Mouse (Mus musculus): Measurements from ENCODE around the gene Rprml. TPM values are rescaled to one million over a fixed set of nuclear protein-coding genes. Genes with fewer than 3 reads are reported as not detected.

Rprml gene
- 0.89 and 3.0 TPM in 2 replicates for polyA plus RNA-seq (2012; rRNA removed)

DNA sequence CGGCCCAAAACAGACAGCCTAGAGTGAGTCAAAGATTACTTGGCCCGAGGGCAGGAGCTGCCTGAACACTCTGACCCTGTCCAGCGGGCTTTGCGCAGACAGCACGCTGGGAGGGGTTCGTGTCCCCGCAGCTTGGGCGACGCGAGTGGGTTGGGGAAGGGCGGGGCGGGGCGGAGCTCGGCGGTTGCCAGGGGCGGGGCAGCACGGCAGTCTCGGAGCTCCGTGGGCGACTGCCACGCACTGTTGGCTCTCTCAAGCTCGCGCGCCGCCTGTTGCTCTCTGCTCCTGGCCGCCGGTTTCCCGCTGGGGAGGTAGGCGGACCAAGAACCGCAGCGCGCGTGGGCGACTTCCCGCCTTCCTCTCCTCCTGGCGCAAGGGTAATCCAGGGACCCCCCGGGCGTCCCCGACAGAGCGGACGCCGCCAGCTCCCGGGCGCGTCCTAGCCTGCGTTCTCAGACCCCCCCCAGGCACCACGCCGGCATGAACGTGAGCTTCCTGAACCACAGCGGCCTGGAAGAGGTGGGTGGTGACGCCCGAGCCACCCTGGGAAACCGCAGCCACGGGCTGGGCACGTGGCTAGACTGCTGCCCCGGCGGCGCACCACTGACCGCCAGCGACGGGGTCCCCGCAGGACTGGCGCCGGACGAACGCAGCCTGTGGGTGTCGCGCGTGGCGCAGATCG, at the start of gene Rprml:
TSS of gene Rprml (plus strand) at position 270 of the 682 bp plus-strand sequence.
- DNase-seq (ENCODE audit: low read depth): peak; percentile 10
- TF ChIP-seq CTCF (IDR thresholded peaks at IDR 0.05; ENCODE audit: borderline replicate concordance, extremely low read depth, insufficient read depth, insufficient read length) (no peak), POLR2A (IDR thresholded peaks at IDR 0.05; ENCODE audit: borderline replicate concordance, extremely low read depth, insufficient read depth, insufficient read length, poor library complexity, severe bottlenecking) (no peak)

DNA sequence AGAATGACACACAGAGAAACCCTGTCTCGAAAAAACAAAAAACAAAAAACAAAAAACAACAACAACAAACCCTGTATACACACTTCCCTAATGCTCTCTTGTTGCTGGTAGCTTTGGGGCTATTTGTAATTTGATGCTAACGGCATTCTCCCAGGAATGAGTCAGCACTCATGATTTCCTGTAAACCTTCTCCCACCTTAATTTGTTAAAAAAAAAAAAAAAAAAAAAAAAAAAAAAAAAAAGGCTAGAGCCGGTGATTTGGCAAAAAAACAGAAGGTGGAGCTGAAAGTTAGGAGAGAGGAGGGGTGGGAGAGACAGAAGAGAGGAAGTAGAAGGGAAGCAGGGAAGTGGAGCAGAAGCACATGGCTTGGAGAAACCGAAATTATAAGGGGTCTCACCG, 42.8 kb upstream of the Rprml start:
- no peak for DNase-seq (ENCODE audit: low read depth)
- TF ChIP-seq CTCF (IDR thresholded peaks at IDR 0.05; ENCODE audit: borderline replicate concordance, extremely low read depth, insufficient read depth, insufficient read length) (no peak), POLR2A (IDR thresholded peaks at IDR 0.05; ENCODE audit: borderline replicate concordance, extremely low read depth, insufficient read depth, insufficient read length, poor library complexity, severe bottlenecking) (no peak)

DNA sequence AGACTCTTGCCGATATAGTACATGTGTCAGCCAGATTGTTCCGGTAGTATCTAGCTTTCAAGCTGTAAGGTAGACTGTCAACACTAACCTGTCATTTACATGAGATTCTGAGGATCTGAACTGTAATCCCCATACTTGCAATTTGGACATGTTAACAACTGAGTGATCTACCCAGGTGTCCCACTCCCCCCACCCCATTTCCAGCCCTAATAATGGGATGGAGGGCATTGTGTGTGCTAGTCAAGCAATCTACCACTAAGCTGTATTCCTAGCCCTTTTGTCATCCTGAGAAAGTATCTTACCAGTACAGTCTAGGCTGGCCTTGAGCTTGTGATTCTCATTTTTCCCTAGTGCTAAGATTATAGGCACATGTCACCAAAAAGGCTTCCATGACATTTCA, 38.6 kb upstream of the Rprml start:
- no peak for TF ChIP-seq POLR2A (IDR thresholded peaks at IDR 0.05; ENCODE audit: borderline replicate concordance, extremely low read depth, insufficient read depth, insufficient read length, poor library complexity, severe bottlenecking)
- TF ChIP-seq CTCF (IDR thresholded peaks at IDR 0.05; ENCODE audit: borderline replicate concordance, extremely low read depth, insufficient read depth, insufficient read length): no peak

DNA sequence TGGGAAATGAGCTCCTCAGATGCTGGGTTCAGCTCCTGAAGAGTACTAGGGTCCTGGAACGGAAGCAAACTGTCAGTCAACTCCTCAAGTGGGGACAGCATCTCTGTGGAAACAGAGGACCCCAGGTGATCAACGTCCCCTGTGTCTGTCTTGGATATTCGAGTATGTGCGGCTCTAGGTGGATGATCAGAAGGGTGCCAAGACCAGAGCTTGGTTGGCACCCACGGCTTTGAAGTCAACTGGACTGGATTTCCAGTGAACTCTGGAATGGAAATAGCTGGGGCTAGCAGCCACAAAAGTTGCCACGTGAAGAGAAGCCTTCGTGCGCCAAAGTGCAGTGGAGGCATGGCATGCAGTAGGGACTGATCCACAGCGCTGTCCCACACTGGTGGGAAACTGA, 28.3 kb upstream of the Rprml start, which contains the start of gene Gm884:
TSS of gene Gm884 (minus strand) at position 101 of the 400 bp plus-strand sequence.
- DNase-seq (ENCODE audit: low read depth): no peak

More for the DNA sequence above, 38.6 kb upstream of the Rprml start:
- no peak for DNase-seq (ENCODE audit: low read depth)

GRCm38 (mm10) chr11:103627453-103627852, 21.9 kb upstream of the Rprml start:
- DNase-seq (ENCODE audit: low read depth): no peak
- no peak for TF ChIP-seq POLR2A (IDR thresholded peaks at IDR 0.05; ENCODE audit: borderline replicate concordance, extremely low read depth, insufficient read depth, insufficient read length, poor library complexity, severe bottlenecking)
- TF ChIP-seq CTCF (IDR thresholded peaks at IDR 0.05; ENCODE audit: borderline replicate concordance, extremely low read depth, insufficient read depth, insufficient read length): no peak

More for the DNA sequence above, 28.3 kb upstream of the Rprml start, which contains the start of gene Gm884:
- TF ChIP-seq POLR2A (IDR thresholded peaks at IDR 0.05; ENCODE audit: borderline replicate concordance, extremely low read depth, insufficient read depth, insufficient read length, poor library complexity, severe bottlenecking): no peak
- no peak for TF ChIP-seq CTCF (IDR thresholded peaks at IDR 0.05; ENCODE audit: borderline replicate concordance, extremely low read depth, insufficient read depth, insufficient read length)

- TF ChIP-seq POLR2A (IDR thresholded peaks at IDR 0.05; ENCODE audit: borderline replicate concordance, extremely low read depth, insufficient read depth, insufficient read length, poor library complexity, severe bottlenecking) (no peak), CTCF (IDR thresholded peaks at IDR 0.05; ENCODE audit: borderline replicate concordance, extremely low read depth, insufficient read depth, insufficient read length) (no peak)
Measured at GRCm38 (mm10) chr11:103634806-103635205, 14.6 kb upstream of the Rprml start.

GRCm38 (mm10) chr11:103635481-103635880, 13.9 kb upstream of the Rprml start:
- TF ChIP-seq POLR2A (IDR thresholded peaks at IDR 0.05; ENCODE audit: borderline replicate concordance, extremely low read depth, insufficient read depth, insufficient read length, poor library complexity, severe bottlenecking) (no peak), CTCF (IDR thresholded peaks at IDR 0.05; ENCODE audit: borderline replicate concordance, extremely low read depth, insufficient read depth, insufficient read length) (no peak)
- DNase-seq (ENCODE audit: low read depth): no peak

More at GRCm38 (mm10) chr11:103634806-103635205, 14.6 kb upstream of the Rprml start:
- no peak for DNase-seq (ENCODE audit: low read depth)

GRCm38 (mm10) chr11:103636261-103636660, 13.1 kb upstream of the Rprml start:
- no peak for DNase-seq (ENCODE audit: low read depth)
- TF ChIP-seq CTCF (IDR thresholded peaks at IDR 0.05; ENCODE audit: borderline replicate concordance, extremely low read depth, insufficient read depth, insufficient read length) (no peak), POLR2A (IDR thresholded peaks at IDR 0.05; ENCODE audit: borderline replicate concordance, extremely low read depth, insufficient read depth, insufficient read length, poor library complexity, severe bottlenecking) (no peak)

- TF ChIP-seq POLR2A (IDR thresholded peaks at IDR 0.05; ENCODE audit: borderline replicate concordance, extremely low read depth, insufficient read depth, insufficient read length, poor library complexity, severe bottlenecking) (no peak), CTCF (IDR thresholded peaks at IDR 0.05; ENCODE audit: borderline replicate concordance, extremely low read depth, insufficient read depth, insufficient read length) (no peak)
- DNase-seq (ENCODE audit: low read depth): no peak
Measured at GRCm38 (mm10) chr11:103638790-103639189, 10.6 kb upstream of the Rprml start, which contains the start of gene Lyzl6. Lyzl6 (minus strand) TSS chr11:103638890.

DNA sequence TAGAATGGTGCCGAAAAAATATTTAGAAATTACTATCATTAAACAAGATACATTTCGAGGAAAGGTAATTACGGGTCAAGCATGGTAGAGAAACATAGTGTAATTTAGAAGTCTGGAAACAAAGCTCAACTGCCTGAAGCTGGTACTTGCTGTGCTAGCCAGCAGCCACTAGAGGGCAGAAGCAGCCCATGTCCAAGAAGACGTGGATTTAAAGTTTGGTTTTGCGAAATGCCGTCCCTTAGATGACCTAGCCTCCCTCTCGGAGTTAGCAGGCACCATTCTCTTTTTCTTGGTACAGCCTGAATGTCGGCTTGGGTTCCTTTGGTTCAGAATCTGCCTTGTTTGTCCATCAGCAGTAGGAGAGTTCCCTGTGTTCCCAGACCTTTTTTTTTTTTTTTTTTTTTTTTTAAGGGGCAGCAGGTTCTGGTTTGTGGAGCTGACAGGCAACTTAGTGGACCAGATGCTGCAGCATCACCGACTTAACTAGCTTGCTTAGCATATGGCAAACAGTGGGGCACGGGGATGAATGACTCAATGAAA, 9.9 kb upstream of the Rprml start:
- TF ChIP-seq CTCF (IDR thresholded peaks at IDR 0.05; ENCODE audit: borderline replicate concordance, extremely low read depth, insufficient read depth, insufficient read length): peak; percentile 93
- TF ChIP-seq POLR2A (IDR thresholded peaks at IDR 0.05; ENCODE audit: borderline replicate concordance, extremely low read depth, insufficient read depth, insufficient read length, poor library complexity, severe bottlenecking): no peak
- DNase-seq (ENCODE audit: low read depth): peak; percentile 87

GRCm38 (mm10) chr11:103643211-103643610, 6.2 kb upstream of the Rprml start:
- TF ChIP-seq POLR2A (IDR thresholded peaks at IDR 0.05; ENCODE audit: borderline replicate concordance, extremely low read depth, insufficient read depth, insufficient read length, poor library complexity, severe bottlenecking) (no peak), CTCF (IDR thresholded peaks at IDR 0.05; ENCODE audit: borderline replicate concordance, extremely low read depth, insufficient read depth, insufficient read length) (no peak)
- DNase-seq (ENCODE audit: low read depth): peak; percentile 22
